Mouse (Mus musculus) urinary bladder, postnatal 25 days (tissue): ENCODE measurements around the gene Rnasel.
"Not testable (repeated sequence)": the region's sequence is repeated elsewhere in the genome, so short reads cannot be mapped to it uniquely, and the experiment has no call there.

Experiments used
- DNase-seq: peaks from one replicate; pipeline ENCODE4 v3.0.0; 2022; ENCODE audit warnings: low spot score

Gene Rnasel

GRCm38 (mm10) chr1:153737101-153738085, 11.8 kb upstream of the Rnasel start:
- DNase-seq: no peak

DNA sequence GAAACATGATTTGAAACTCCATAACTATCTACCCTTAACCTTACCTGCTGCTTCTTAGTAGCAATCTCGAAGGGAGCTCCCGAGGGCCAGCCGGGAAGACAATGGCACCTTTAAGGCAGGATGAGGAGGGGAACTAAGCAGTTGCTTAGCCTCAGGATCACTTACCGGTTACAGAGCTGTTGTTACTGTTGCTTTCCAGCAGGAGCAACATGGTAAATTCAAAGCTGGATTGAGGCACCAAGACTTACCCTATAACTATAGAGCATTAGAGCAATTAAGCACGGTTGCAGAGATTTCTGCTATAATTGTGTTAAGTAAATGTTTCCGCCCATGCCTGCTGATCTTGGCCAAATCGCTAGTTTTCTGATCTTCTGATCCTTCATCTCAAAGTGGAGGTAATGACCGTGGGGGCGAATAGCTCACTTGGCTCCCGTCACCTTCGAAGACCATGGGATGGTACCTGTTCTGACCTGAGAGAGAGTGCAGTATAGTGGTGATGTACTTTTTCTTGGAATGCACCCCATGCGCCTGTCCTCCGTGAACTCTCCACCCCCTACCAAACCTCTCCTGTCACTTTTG, 9.7 kb upstream of the Rnasel start:
- DNase-seq: no peak

- DNase-seq: peak; percentile 62
Measured at GRCm38 (mm10) chr1:153740145-153740544, 9.1 kb upstream of the Rnasel start, which contains the start of gene Rgs16. Gene Rgs16, plus strand, starts transcription at chr1:153740349.

DNA sequence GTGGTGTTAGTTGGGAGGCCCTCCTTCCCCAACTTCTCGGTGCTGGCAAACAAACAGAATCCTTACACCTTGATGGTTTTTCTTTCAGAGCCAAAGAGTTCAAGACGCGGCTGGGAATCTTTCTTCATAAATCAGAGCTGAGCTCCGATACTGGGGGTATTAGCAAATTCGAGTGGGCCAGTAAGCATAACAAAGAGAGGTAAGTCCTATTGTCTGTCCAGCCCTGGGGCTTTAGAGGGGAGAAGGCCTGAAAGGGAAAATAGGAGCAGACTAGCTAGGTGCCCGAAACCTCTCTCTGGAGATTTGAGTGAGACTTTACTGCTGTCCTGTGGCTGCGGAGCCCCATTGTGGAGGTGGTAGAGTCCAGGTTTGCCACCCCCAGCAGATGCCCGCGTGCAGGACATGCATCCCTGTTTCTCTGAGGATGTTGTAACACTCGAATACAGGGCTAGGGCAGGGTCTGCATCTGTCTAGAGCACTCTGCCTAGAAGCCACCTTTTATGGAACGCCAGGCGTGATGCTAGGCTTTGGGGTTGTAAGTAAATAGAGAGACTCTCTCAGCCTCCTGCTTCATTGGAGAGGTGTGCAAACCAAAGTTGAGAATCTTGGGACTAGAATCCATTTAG, 8.3 kb upstream of the Rnasel start:
- DNase-seq: no peak

- no peak for DNase-seq
Measured at GRCm38 (mm10) chr1:153741551-153742316, 7.5 kb upstream of the Rnasel start.

DNA sequence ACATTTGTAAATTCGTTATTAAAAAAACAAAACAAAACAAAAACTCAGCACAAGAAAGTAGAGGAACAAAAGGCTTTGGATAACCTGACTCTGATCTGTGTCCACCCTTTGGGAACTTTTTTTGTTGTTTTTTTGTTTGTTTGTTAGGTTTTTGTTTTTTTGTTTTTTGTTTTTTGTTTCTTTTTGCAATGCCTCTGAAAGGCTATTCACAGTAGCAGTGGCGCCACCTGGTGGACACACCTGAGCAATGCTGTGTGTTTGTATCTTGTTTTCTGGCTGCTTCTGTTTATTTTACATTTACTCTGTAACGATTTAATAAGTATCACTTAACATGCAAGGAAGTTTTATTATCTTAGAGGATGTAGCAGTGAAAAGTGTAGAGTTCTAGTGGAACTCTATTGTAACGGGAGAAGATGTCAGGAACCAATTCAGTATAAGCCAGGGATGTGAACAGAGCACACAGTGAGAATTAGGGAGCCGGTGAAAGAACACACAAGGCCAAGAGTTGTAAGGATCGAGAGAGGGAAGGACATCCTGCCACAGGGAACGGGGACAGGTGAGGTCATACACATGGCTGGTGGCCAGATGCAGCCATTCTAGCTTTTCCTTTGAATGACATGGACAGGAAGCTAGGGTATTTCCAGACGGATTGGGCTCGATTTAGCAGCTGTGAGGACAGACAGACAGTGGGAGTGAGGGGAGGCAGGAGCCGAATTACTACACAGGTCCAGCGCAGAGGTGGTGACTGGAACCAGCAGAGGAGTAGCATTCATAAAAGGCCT, 6.7 kb upstream of the Rnasel start:
- DNase-seq: peak; percentile 83

- DNase-seq: no peak
Measured at GRCm38 (mm10) chr1:153746119-153746670, 3.0 kb upstream of the Rnasel start.

DNA sequence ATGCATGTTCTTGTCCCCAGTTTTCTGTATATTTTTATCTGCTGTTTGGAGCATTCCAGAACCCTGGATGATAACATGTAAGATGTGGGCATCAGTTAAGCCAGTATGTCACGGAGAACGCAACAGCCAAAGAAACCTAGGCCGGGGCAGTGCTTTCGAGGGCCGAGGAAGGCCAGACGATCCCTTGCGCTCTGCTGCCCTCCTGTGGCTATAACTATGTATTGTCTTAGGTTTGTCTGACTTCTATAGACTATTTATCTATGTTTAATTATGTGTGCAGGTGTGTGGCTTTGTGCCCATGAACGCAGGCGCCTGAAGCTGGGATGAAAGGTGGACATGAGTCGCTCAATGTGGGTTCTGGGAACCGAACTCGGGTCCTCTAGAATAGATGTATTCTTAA, 2.5 kb upstream of the Rnasel start:
- peak; percentile 72 for DNase-seq

DNA sequence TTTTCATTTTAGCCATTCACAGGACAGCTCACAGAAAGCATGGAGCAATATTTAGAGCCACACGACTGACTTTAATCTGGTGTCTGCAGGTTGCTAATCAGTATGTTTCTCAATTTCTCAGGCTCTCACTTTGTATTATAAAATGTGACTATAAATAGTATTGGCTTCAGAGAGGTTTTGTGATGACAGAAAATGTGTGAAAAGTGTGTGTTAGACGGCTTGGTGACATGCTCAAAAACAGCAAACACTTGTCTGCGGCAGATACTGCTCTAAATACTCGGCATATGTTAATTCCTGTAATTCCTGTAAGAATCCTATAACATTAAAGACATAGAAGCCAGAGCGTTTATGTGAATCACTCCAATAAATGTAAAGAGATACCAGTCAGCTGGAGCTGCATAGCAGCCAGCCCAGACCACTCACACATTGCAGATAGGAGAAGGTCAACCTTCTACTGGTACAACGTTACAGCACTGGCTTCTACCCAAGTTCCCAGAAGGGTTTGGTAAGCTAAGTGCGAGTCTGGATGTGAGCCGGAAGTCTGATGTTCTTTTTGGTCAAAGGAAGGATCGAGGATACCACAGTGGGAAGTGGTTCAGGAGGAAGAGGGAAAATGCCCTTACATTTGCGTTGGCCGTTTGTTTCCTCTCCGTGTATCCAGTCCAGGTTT, 1.2 kb upstream of the Rnasel start:
- DNase-seq: no peak

- no peak for DNase-seq
Measured at GRCm38 (mm10) chr1:153748549-153748948, 677 bp upstream of the Rnasel start.

GRCm38 (mm10) chr1:153750054-153750453, 828 bp downstream of the Rnasel start:
- no peak for DNase-seq

GRCm38 (mm10) chr1:153751763-153752301, 2.6 kb downstream of the Rnasel start:
- peak; percentile 22 for DNase-seq

DNA sequence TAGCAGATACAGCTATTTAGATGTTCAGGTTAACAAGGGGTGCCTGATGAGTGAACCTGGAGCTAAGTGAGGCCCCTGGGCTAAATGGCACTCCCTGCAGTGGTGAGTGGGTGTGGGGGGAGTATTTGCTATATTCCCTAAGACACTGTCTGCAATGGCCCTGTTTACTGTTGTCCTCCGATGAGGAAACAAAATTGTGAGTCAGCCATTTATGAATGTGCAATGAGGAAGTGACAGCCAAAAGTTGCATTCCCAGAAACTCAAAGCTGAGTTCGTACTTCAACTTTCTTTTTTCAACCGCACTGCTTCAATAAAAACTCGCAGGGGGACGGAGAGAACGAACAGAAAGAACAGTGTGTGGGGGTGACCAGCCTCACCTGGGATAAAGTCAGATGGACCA, 3.3 kb downstream of the Rnasel start:
- no peak for DNase-seq

DNA sequence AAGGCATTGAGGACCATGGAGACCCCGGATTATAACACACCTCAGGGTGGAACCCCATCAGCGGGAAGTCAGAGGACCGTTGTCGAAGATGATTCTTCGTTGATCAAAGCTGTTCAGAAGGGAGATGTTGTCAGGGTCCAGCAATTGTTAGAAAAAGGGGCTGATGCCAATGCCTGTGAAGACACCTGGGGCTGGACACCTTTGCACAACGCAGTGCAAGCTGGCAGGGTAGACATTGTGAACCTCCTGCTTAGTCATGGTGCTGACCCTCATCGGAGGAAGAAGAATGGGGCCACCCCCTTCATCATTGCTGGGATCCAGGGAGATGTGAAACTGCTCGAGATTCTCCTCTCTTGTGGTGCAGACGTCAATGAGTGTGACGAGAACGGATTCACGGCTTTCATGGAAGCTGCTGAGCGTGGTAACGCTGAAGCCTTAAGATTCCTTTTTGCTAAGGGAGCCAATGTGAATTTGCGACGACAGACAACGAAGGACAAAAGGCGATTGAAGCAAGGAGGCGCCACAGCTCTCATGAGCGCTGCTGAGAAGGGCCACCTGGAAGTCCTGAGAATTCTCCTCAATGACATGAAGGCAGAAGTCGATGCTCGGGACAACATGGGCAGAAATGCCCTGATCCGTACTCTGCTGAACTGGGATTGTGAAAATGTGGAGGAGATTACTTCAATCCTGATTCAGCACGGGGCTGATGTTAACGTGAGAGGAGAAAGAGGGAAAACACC, 4.7 kb downstream of the Rnasel start:
- no peak for DNase-seq

DNA sequence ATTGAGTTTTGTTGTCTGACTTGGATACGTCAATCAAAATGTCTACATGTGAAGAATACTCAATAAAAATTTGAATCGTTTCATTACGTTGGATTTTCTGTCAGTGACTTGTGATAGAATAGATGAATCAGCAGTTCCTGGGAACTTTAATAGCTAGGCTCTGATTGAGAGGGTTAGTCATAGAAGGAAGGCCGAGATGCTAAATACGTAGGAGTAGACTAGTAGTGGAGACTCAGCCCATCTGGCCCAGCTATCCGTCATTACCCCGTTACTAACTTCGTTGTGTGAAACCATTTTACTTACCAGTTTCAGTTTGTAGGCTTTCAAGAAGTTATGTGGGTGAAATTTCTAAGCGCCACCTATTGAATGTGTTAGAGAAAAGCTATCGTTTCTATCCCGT, 14.9 kb downstream of the Rnasel start:
- no peak for DNase-seq

DNA sequence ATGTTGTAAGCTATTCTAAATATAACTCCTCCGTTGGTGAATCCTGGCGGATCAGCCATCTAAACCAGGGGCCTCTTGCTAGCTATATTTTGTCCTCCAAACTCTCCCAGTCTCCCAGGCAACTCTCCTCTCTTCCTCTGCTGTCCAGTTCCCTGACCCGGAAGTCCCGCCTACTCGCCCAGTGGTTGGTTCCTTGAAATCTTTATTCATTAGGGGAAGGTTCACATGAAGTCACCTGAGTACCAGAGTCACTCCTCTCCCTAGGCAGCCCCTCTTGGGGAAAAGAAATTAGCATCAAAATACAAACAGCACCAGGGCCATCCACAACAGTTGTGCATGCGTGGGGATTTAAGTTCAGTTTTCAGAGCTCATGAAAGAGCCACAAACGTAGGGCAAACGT, 17.1 kb downstream of the Rnasel start:
- no peak for DNase-seq

- DNase-seq: no peak
Measured at GRCm38 (mm10) chr1:153767281-153767680, 18.1 kb downstream of the Rnasel start.

- DNase-seq: no peak
Measured at GRCm38 (mm10) chr1:153768465-153768864, 19.2 kb downstream of the Rnasel start.

DNA sequence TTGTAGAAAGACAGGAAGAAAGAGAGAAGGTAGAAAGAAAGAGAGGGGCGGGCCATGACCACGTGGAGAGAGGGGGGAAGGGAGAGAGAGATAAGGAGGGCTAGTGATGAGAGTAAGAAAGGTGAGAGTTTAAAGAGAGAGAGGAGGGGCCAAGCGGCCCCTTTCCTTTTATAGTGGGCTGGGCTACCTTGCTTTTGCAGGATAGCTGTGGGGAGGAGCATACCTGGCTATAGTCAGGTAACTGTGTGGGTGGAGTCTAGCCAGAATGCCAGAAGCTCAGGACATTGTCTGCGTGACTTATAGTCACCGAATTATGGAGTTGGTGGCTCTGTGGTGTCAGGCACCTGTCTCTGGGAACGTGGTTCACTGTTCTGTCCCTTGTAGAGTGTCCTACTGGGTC, 20.3 kb downstream of the Rnasel start:
- not testable (repeated sequence) for DNase-seq
